Comparison of ENCODE assay signal across 12 mouse cellular contexts in the genomic region with DNA sequence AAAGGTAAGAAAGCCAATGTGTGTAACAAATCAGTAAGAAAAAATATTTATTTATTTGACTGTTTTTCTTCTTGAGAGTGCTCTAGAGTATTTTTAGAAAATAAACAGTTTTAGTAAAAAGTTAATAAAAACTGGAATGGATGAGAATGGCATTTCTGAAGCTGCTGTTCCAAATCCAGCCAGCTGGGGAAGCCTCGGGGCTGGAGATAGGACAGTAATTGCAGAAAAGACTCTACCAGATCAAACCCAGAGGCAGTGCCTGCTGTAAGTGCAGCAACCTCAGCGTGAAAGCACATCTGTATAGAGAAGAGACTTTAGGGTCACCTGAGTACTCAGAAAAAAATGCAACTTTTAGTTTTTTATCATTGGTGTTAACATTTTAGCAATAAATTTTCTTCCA.
DNase-seq lines count a peak whose midpoint lies in the region; ATAC-seq lines count a peak whose summit lies in the region.
"Had no signal": no experiment of that assay in that cellular context is flagged by ENCODE, and none has a peak within 500 bp of the region (broad histone marks: within the 10 kb centered on the region; RNA-seq: fewer than 3 reads in every experiment).

No protein-coding gene starts in this region.

- H3K27me3 ChIP-seq in kidney, embryonic 15.5 days: no peaks in the 10 kb centered on the region
- no peaks in the 10 kb centered on the region for H3K27me3 ChIP-seq in neural tube, embryonic 11.5 days (ENCODE audit: control insufficient read depth, insufficient read depth, low read length)
- H3K27me3 ChIP-seq: embryonic facial prominence, embryonic 13.5 days; lung, embryonic 15.5 days had no signal

- no peak overlapping the region for H3K4me3 ChIP-seq in kidney, embryonic 15.5 days (replicated peaks)
- H3K4me3 ChIP-seq in neural tube, embryonic 11.5 days (ENCODE audit: low read depth, low read length): no peak overlapping the region
- H3K4me3 ChIP-seq: embryonic facial prominence, embryonic 13.5 days; heart, embryonic 10.5 days; lung, embryonic 15.5 days had no signal

- no peaks in the 10 kb centered on the region for H3K36me3 ChIP-seq in kidney, embryonic 15.5 days
- no peaks in the 10 kb centered on the region for H3K36me3 ChIP-seq in neural tube, embryonic 11.5 days (ENCODE audit: control insufficient read depth, insufficient read depth, low read length)
- H3K36me3 ChIP-seq: embryonic facial prominence, embryonic 13.5 days; heart, embryonic 10.5 days; lung, embryonic 15.5 days had no signal

- no peak for ATAC-seq in kidney, embryonic 15.5 days (replicated peaks; ENCODE audit: low FRiP score)
- no peak for ATAC-seq in neural tube, embryonic 11.5 days (ENCODE audit: insufficient read depth, low FRiP score, low TSS enrichment)
- peak; percentile 55 for ATAC-seq in megakaryocyte progenitor cell, adult 5-6 weeks (replicated peaks; ENCODE audit: poor library complexity)
- ATAC-seq: intestine, embryonic 16.5 days had no signal

- H3K4me1 ChIP-seq in kidney, embryonic 15.5 days: no peaks in the 10 kb centered on the region
- no peaks in the 10 kb centered on the region for H3K4me1 ChIP-seq in neural tube, embryonic 11.5 days (ENCODE audit: control insufficient read depth, insufficient read depth, low read length)
- H3K4me1 ChIP-seq: embryonic facial prominence, embryonic 13.5 days; heart, embryonic 10.5 days; lung, embryonic 15.5 days had no signal

- peak; percentile 20 for DNase-seq in adrenal gland, postnatal 14 days
- DNase-seq in adrenal gland, postnatal 25 days: no peak
- DNase-seq in kidney, adult 9 months: peak; percentile 5
- peak; percentile 21 for DNase-seq in neural tube, embryonic 11.5 days (ENCODE audit: low spot score)
- DNase-seq in neural tube, embryonic 10.5 days (ENCODE audit: extremely low spot score, low spot score): no peak
- DNase-seq in cerebellum, adult 11-12 months: no peak

- H3K9ac ChIP-seq in kidney, embryonic 15.5 days: no peak overlapping the region
- no peak overlapping the region for H3K9ac ChIP-seq in neural tube, embryonic 11.5 days (ENCODE audit: low read length)
- H3K9ac ChIP-seq: embryonic facial prominence, embryonic 13.5 days; lung, embryonic 15.5 days had no signal

- H3K4me2 ChIP-seq in kidney, embryonic 15.5 days: no peak overlapping the region
- H3K4me2 ChIP-seq in neural tube, embryonic 11.5 days (ENCODE audit: low read depth): no peak overlapping the region
- H3K4me2 ChIP-seq: embryonic facial prominence, embryonic 13.5 days; lung, embryonic 15.5 days had no signal

- H3K9me3 ChIP-seq in kidney, embryonic 15.5 days (replicated peaks): no peaks in the 10 kb centered on the region
- H3K9me3 ChIP-seq in neural tube, embryonic 11.5 days (ENCODE audit: control insufficient read depth, low read length): no peaks in the 10 kb centered on the region
- H3K9me3 ChIP-seq: embryonic facial prominence, embryonic 13.5 days; heart, embryonic 10.5 days; lung, embryonic 15.5 days had no signal

- 58% methylated on average over 2 of the region's 2 CpGs for WGBS in kidney, embryonic 15.5 days
- 63% methylated on average over 2 of the region's 2 CpGs for WGBS in neural tube, embryonic 11.5 days

- H3K27ac ChIP-seq in kidney, embryonic 15.5 days: no peak overlapping the region
- H3K27ac ChIP-seq in neural tube, embryonic 11.5 days (ENCODE audit: low read depth, low read length): no peak overlapping the region
- H3K27ac ChIP-seq: embryonic facial prominence, embryonic 13.5 days; heart, embryonic 10.5 days; lung, embryonic 15.5 days had no signal

Comparison
In these comparisons a context has a peak if more than half of its experiments do, and no peak if none do; other contexts are left out.
1. DNase-seq: peak in adrenal gland, postnatal 14 days (single experiment), kidney, adult 9 months (single experiment) and neural tube, embryonic 11.5 days (single experiment); none in adrenal gland, postnatal 25 days (single experiment), neural tube, embryonic 10.5 days (single experiment) and cerebellum, adult 11-12 months (single experiment).